ENCODE assay signal across 10 mouse cellular contexts in the genomic region with DNA sequence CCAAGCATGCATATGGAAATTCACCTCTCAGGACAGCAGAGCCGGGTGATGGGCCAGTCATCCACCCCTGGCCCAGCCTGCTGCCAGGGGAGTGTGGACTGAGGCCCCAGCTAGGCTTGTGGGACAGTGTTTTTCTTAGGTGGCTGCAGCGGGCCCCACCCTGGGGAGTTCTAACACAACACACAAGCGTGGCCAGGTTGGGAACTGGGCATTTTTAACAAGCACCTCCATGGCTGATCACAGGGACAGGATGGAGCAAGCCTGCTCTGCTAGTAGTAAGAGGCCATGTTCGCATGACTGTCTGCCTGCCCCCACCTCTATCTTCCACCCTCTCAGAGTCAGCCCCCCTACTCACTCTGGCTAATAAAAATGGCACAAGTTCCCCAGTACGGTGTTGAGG. TPM values are rescaled to one million over a fixed set of nuclear protein-coding genes. Genes with fewer than 3 reads are reported as not detected.
A peak's percentile ranks its signal among the peaks of the same experiment; 100 is the strongest.
DNase-seq lines count a peak whose midpoint lies in the region; ATAC-seq and TF ChIP-seq lines count a peak whose summit lies in the region.
"Had no signal": no experiment of that assay in that cellular context is flagged by ENCODE, and none has a peak within 500 bp of the region (broad histone marks: within the 10 kb centered on the region; RNA-seq: fewer than 3 reads in every experiment).

No protein-coding gene starts in this region.

- no peak for ATAC-seq in heart, postnatal 0 days (ENCODE audit: insufficient read depth, low read depth)
- ATAC-seq in forebrain, embryonic 14.5 days, result no peak
- no peak for ATAC-seq in midbrain, embryonic 13.5 days

- H3K4me1 ChIP-seq in heart, postnatal 0 days (ENCODE audit: control insufficient read depth, insufficient read depth), result peaks cover 71% of the 10 kb centered on the region
- H3K4me1 ChIP-seq in ES-E14 (ENCODE audit: control insufficient read depth in 2 of 2, insufficient read depth in 2 of 2, low read length in 2 of 2, poor library complexity in 1 of 2), result peaks cover 25 to 63% of the 10 kb centered on the region in 2 experiments
- peaks cover 49% of the 10 kb centered on the region for H3K4me1 ChIP-seq in forebrain, embryonic 14.5 days (ENCODE audit: control insufficient read depth, insufficient read depth, low read length)
- peaks cover 88% of the 10 kb centered on the region for H3K4me1 ChIP-seq in midbrain, embryonic 13.5 days (replicated peaks)

- no peak overlapping the region for H3K4me2 ChIP-seq in heart, postnatal 0 days (ENCODE audit: low read depth, low read length)
- H3K4me2 ChIP-seq in forebrain, embryonic 14.5 days (ENCODE audit: low read length), result no peak overlapping the region
- H3K4me2 ChIP-seq in midbrain, embryonic 13.5 days (replicated peaks), result peak overlapping the region; percentile 94

- no peaks in the 10 kb centered on the region for H3K9me3 ChIP-seq in heart, postnatal 0 days (replicated peaks; ENCODE audit: control insufficient read depth, low read length)
- no peaks in the 10 kb centered on the region for H3K9me3 ChIP-seq in ES-E14 (ENCODE audit: control insufficient read depth, insufficient read depth, low read depth, low read length)
- H3K9me3 ChIP-seq in forebrain, embryonic 14.5 days (replicated peaks; ENCODE audit: control insufficient read depth, low read length), result no peaks in the 10 kb centered on the region
- H3K9me3 ChIP-seq in midbrain, embryonic 13.5 days, result no peaks in the 10 kb centered on the region

- no peak for TF ChIP-seq CTCF in heart, postnatal 0 days (IDR thresholded peaks at IDR 0.05; ENCODE audit: low read depth)

- no peaks in the 10 kb centered on the region for H3K36me3 ChIP-seq in heart, postnatal 0 days (replicated peaks; ENCODE audit: control insufficient read depth, insufficient read depth, low read length)
- no peaks in the 10 kb centered on the region for H3K36me3 ChIP-seq in ES-E14 (ENCODE audit: control insufficient read depth, insufficient read depth, low read length, poor library complexity, severe bottlenecking)
- no peaks in the 10 kb centered on the region for H3K36me3 ChIP-seq in forebrain, embryonic 14.5 days (ENCODE audit: control insufficient read depth, insufficient read depth, low read length)
- H3K36me3 ChIP-seq in midbrain, embryonic 13.5 days, result no peaks in the 10 kb centered on the region

- in situ Hi-C loops in ES-E14 (cut with MboI; ENCODE audit: low sequenced_read_pairs in 2 of 2, unreplicated experiment in 2 of 2), result no loop called here

- no peak overlapping the region for H3K9ac ChIP-seq in heart, postnatal 0 days (replicated peaks; ENCODE audit: low read depth, low read length)
- H3K9ac ChIP-seq in ES-E14 (ENCODE audit: insufficient read depth, low read depth, low read length, poor library complexity, severe bottlenecking), result peak overlapping the region; percentile 15; the same call in 1 of the 2 replicates
- H3K9ac ChIP-seq in forebrain, embryonic 14.5 days (ENCODE audit: low read length), result peak overlapping the region; percentile 13; the same call in 1 of the 2 replicates
- peak overlapping the region; percentile 45; the same call in 1 of the 2 replicates for H3K9ac ChIP-seq in midbrain, embryonic 13.5 days (replicated peaks)

- no peak overlapping the region for H3K4me3 ChIP-seq in heart, postnatal 0 days (ENCODE audit: low read depth, low read length)
- no peak overlapping the region for H3K4me3 ChIP-seq in ES-E14 (ENCODE audit: insufficient read depth in 1 of 2, low read depth in 1 of 2, low read length in 2 of 2, poor library complexity in 1 of 2, severe bottlenecking in 1 of 2)
- H3K4me3 ChIP-seq in forebrain, embryonic 14.5 days (ENCODE audit: low read depth, low read length), result no peak overlapping the region
- no peak overlapping the region for H3K4me3 ChIP-seq in midbrain, embryonic 13.5 days (replicated peaks)

- H3K27me3 ChIP-seq in heart, postnatal 0 days (ENCODE audit: control insufficient read depth, insufficient read depth, low read length), result no peaks in the 10 kb centered on the region
- H3K27me3 ChIP-seq in forebrain, embryonic 14.5 days (replicated peaks; ENCODE audit: control insufficient read depth, insufficient read depth, low read length), result no peaks in the 10 kb centered on the region
- no peaks in the 10 kb centered on the region for H3K27me3 ChIP-seq in midbrain, embryonic 13.5 days

- DNase-seq in heart, postnatal 0 days (ENCODE audit: low spot score), result no peak
- no peak for DNase-seq in heart, adult 8-10 months (ENCODE audit: low spot score)
- no peak for DNase-seq in ES-E14 (ENCODE audit: low read depth, low spot score)
- DNase-seq in forebrain, embryonic 14.5 days (ENCODE audit: low spot score), result no peak
- DNase-seq in layer of hippocampus, postnatal 36 days, result no peak
- DNase-seq in spleen, postnatal 4 days (ENCODE audit: low spot score in 2 of 2), result no peak
- no peak for DNase-seq in urinary bladder, adult 2 months (ENCODE audit: low spot score)
- DNase-seq: right cerebral cortex, adult 18-20 months had no signal

- WGBS in heart, postnatal 0 days, result 73% methylated on average over 5 of the region's 5 CpGs
- 66% methylated on average over 5 of the region's 5 CpGs for WGBS in forebrain, embryonic 14.5 days
- 71% methylated on average over 5 of the region's 5 CpGs for WGBS in midbrain, embryonic 13.5 days

- TF ChIP-seq EP300 in heart, postnatal 0 days (IDR thresholded peaks at IDR 0.05; ENCODE audit: low read depth), result no peak

- 0 out of 2 replicates have a peak overlapping the region, but pooled peaks have one; percentile 9 for H3K27ac ChIP-seq in heart, postnatal 0 days (ENCODE audit: low read depth)
- H3K27ac ChIP-seq in ES-E14 (ENCODE audit: insufficient read depth, low read depth, low read length, poor library complexity, severe bottlenecking), result no peak overlapping the region; the same call in 1 of the 2 replicates
- no peak overlapping the region for H3K27ac ChIP-seq in forebrain, embryonic 14.5 days (ENCODE audit: low read depth, low read length)
- H3K27ac ChIP-seq in midbrain, embryonic 13.5 days, result peak overlapping the region; percentile 69

TF ChIP-seq in ES-E14, 5 proteins besides CTCF, POLR2A, EP300 and RAD21:
- no peak for TF ChIP-seq ZNF384 (IDR thresholded peaks at IDR 0.05; ENCODE audit: low read depth, low read length)
TF ChIP-seq in ES-E14: peak in this region for 0.

RNA-seq across cellular contexts. Expression of gene Glis2, which starts 3.5 kb away (rescaled TPM):
- 25.3 and 25.4 TPM in 2 replicates for total RNA-seq in heart, postnatal 0 days (2014; rRNA removed; ENCODE audit: low replicate concordance)
- polyA plus RNA-seq in heart, postnatal 0 days (2015; fragmentation: Nextera tagmentation; extraction: Ambion mirVana), result 11.2 and 11.8 TPM in 2 replicates
- 10 to 100 TPM in 2 of 4 experiments, 1 to 10 TPM in 2; 7.3 to 13.5 (median 9.5) TPM for total RNA-seq in heart, adult 8-10 months (2022)
- total RNA-seq in ES-E14 (2012; rRNA removed), result 18.2 and 19.6 TPM in 2 replicates
- 9.0 and 10.0 TPM in 2 replicates for polyA plus RNA-seq in forebrain, embryonic 14.5 days (2014; fragmentation: Nextera tagmentation; extraction: Ambion mirVana)
- 20.0 and 26.3 TPM in 2 replicates for polyA plus RNA-seq in midbrain, embryonic 13.5 days (2015; fragmentation: Nextera tagmentation; extraction: Ambion mirVana)
- total RNA-seq in layer of hippocampus, postnatal 36 days (2021), result 10 to 100 TPM; 13.1 to 14.6 TPM
- 40.3 and 43.3 TPM in 2 replicates for polyA plus RNA-seq in urinary bladder, adult 2 months (2012; rRNA removed)

RNA-seq across cellular contexts. Expression of gene Pam16, which starts 26.7 kb away (rescaled TPM):
- total RNA-seq in heart, postnatal 0 days (2014; rRNA removed; ENCODE audit: low replicate concordance), result 23.9 and 74.9 TPM in 2 replicates
- polyA plus RNA-seq in heart, postnatal 0 days (2015; fragmentation: Nextera tagmentation; extraction: Ambion mirVana), result 172 and 184 TPM in 2 replicates
- total RNA-seq in heart, adult 8-10 months (2022), result 100 to 1,000 TPM; 145 to 188 (median 160) TPM
- total RNA-seq in ES-E14 (2012; rRNA removed), result 127 and 131 TPM in 2 replicates
- 160 and 192 TPM in 2 replicates for polyA plus RNA-seq in forebrain, embryonic 14.5 days (2014; fragmentation: Nextera tagmentation; extraction: Ambion mirVana)
- 153 and 155 TPM in 2 replicates for polyA plus RNA-seq in midbrain, embryonic 13.5 days (2015; fragmentation: Nextera tagmentation; extraction: Ambion mirVana)
- 10 to 100 TPM; 84.4 to 90.4 TPM for total RNA-seq in layer of hippocampus, postnatal 36 days (2021)
- 57.5 and 64.8 TPM in 2 replicates for polyA plus RNA-seq in urinary bladder, adult 2 months (2012; rRNA removed)

RNA-seq across cellular contexts. Expression of gene Tfap4, which starts 38.4 kb away (rescaled TPM):
- 2.6 and 6.3 TPM in 2 replicates for total RNA-seq in heart, postnatal 0 days (2014; rRNA removed; ENCODE audit: low replicate concordance)
- 2.9 and 3.4 TPM in 2 replicates for polyA plus RNA-seq in heart, postnatal 0 days (2015; fragmentation: Nextera tagmentation; extraction: Ambion mirVana)
- 1 to 10 TPM; 2.8 to 6.2 (median 3.6) TPM for total RNA-seq in heart, adult 8-10 months (2022)
- total RNA-seq in ES-E14 (2012; rRNA removed), result 15.4 and 19.0 TPM in 2 replicates
- 9.1 and 12.0 TPM in 2 replicates for polyA plus RNA-seq in forebrain, embryonic 14.5 days (2014; fragmentation: Nextera tagmentation; extraction: Ambion mirVana)
- polyA plus RNA-seq in midbrain, embryonic 13.5 days (2015; fragmentation: Nextera tagmentation; extraction: Ambion mirVana), result 10.5 and 11.2 TPM in 2 replicates
- total RNA-seq in layer of hippocampus, postnatal 36 days (2021), result 1 to 10 TPM; 4.3 to 4.7 TPM
- 8.4 and 9.3 TPM in 2 replicates for polyA plus RNA-seq in urinary bladder, adult 2 months (2012; rRNA removed)

RNA-seq across cellular contexts. Expression of gene Vasn, which starts 41.7 kb away (rescaled TPM):
- total RNA-seq in heart, postnatal 0 days (2014; rRNA removed; ENCODE audit: low replicate concordance), result 38.7 and 64.8 TPM in 2 replicates
- 8.1 and 9.3 TPM in 2 replicates for polyA plus RNA-seq in heart, postnatal 0 days (2015; fragmentation: Nextera tagmentation; extraction: Ambion mirVana)
- 1 to 10 TPM; 6.9 to 9.3 (median 8.1) TPM for total RNA-seq in heart, adult 8-10 months (2022)
- total RNA-seq in ES-E14 (2012; rRNA removed), result 8.7 and 11.2 TPM in 2 replicates
- 2.1 and 2.8 TPM in 2 replicates for polyA plus RNA-seq in forebrain, embryonic 14.5 days (2014; fragmentation: Nextera tagmentation; extraction: Ambion mirVana)
- 3.2 and 4.6 TPM in 2 replicates for polyA plus RNA-seq in midbrain, embryonic 13.5 days (2015; fragmentation: Nextera tagmentation; extraction: Ambion mirVana)
- total RNA-seq in layer of hippocampus, postnatal 36 days (2021), result 1 to 10 TPM; 4.4 to 5.7 TPM
- 26.6 and 28.5 TPM in 2 replicates for polyA plus RNA-seq in urinary bladder, adult 2 months (2012; rRNA removed)
- total RNA-seq: megakaryocyte, adult 5-6 weeks had no signal

RNA-seq across cellular contexts. Expression of gene Dnaja3, which starts 41.7 kb away (rescaled TPM):
- total RNA-seq in heart, postnatal 0 days (2014; rRNA removed; ENCODE audit: low replicate concordance), result 99.6 and 102 TPM in 2 replicates
- polyA plus RNA-seq in heart, postnatal 0 days (2015; fragmentation: Nextera tagmentation; extraction: Ambion mirVana), result 99.5 and 103 TPM in 2 replicates
- 100 to 1,000 TPM; 146 to 154 (median 153) TPM for total RNA-seq in heart, adult 8-10 months (2022)
- total RNA-seq in ES-E14 (2012; rRNA removed), result 45.5 and 53.2 TPM in 2 replicates
- 39.7 and 47.4 TPM in 2 replicates for polyA plus RNA-seq in forebrain, embryonic 14.5 days (2014; fragmentation: Nextera tagmentation; extraction: Ambion mirVana)
- polyA plus RNA-seq in midbrain, embryonic 13.5 days (2015; fragmentation: Nextera tagmentation; extraction: Ambion mirVana), result 50.5 and 54.3 TPM in 2 replicates
- total RNA-seq in layer of hippocampus, postnatal 36 days (2021), result 10 to 100 TPM; 61.7 to 65.6 TPM
- polyA plus RNA-seq in urinary bladder, adult 2 months (2012; rRNA removed), result 36.6 and 37.9 TPM in 2 replicates

Comparison
In these comparisons a context has a peak if more than half of its experiments do, and no peak if none do; other contexts are left out.
1. H3K27ac ChIP-seq: peak in heart, postnatal 0 days (single experiment) and midbrain, embryonic 13.5 days (single experiment); none in ES-E14 (single experiment) and forebrain, embryonic 14.5 days (single experiment).